Mouse (Mus musculus): ENCODE measurements around the gene Dennd5a.
A peak's percentile ranks its signal among the peaks of the same experiment; 100 is the strongest.
"Not testable (repeated sequence)": the region's sequence is repeated elsewhere in the genome, so short reads cannot be mapped to it uniquely, and the experiment has no call there.

The Dennd5a gene

GRCm38 (mm10) chr7:109959716-109960612 is at the start of gene Dennd5a:
TSS of gene Dennd5a (minus strand) at chr7:109960470.
- DNase-seq = peak; percentile 78

DNA sequence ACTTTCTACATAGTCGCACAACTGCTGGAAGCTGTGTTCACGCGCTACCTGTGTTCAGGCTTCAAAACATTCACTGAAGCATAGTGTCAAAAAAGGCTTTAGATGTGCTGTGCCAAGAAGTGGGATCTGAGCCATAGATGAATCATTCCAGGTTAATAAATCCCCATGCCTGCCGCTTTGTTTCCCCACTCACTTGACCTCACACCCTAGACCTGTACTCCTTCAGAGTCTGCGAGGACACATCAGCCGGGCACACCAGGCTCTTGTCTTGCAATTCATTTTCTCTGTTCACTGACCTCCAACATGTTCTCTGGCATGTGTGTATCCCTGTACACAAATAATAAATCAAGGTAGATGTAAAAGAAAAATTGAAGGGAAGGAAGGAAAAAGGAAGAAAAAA is 48.8 kb upstream of the Dennd5a start:
- no peak for DNase-seq

- DNase-seq = no peak
Measured at GRCm38 (mm10) chr7:110008513-110008912, 48.2 kb upstream of the Dennd5a start.

- no peak for DNase-seq
Measured at GRCm38 (mm10) chr7:110006471-110007195, 46.4 kb upstream of the Dennd5a start.

GRCm38 (mm10) chr7:110005976-110006375 is 45.7 kb upstream of the Dennd5a start:
- DNase-seq = no peak

GRCm38 (mm10) chr7:110002968-110003367 is 42.7 kb upstream of the Dennd5a start:
- peak; percentile 50 for DNase-seq

GRCm38 (mm10) chr7:110002092-110002491 is 41.8 kb upstream of the Dennd5a start:
- no peak for DNase-seq

DNA sequence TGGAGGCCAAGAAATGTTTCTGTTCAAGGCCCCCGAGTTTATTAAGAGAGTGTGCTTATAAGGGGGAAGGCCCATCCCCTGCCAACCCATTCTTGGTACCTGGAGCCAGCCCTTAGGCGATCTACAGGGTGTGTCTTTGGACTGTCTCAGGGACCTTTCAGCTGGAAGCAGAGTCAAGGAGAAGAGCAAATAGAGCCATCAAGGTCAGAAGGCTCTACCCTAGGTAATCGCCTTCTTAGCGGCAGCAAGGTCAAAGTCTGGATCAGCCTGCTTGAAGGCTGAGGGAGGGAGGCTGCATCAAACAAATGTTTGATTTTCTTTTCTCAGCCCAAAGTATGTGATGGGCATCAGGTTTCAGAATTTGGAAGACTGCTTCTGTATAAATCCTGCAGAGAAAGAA is 38.1 kb upstream of the Dennd5a start:
- no peak for DNase-seq

DNA sequence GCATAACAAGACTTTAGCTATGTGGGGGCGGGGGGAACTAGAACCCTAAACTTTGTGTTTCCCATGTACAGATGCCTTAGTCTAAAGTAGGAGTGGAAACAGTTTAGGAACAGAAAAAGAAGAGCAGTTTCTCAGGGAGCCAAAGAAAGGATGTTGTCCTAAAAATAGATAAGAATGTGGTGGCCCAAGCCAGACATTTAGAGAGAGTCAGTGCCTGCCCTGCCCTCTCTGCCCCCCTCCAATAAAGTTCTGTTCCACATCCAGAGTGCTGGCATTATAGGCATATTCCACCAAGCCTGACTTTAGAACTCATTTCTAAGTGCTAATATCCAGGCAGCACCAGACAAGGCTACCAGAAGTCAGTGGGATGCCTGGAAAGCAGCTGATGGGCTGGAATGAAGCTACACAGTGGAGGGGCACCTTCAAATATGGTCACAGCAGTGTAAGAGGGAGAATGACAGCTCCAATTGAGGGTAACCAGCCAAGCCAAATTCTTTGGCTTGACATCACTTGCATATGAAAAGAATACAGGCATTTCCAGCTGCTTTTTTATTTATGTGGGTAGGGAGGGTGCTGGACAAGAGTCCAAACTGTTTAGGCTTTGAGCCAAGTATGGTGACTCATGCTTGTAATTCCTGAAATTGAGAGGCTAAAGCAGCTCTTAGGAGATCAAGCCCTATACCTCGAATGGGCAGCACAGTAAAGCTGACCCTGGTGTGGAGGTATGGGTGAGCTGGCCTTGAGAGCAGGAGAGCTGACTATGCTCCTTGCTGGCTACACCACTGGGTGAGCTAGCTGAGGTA is 33.1 kb upstream of the Dennd5a start:
- DNase-seq = peak; percentile 66

DNA sequence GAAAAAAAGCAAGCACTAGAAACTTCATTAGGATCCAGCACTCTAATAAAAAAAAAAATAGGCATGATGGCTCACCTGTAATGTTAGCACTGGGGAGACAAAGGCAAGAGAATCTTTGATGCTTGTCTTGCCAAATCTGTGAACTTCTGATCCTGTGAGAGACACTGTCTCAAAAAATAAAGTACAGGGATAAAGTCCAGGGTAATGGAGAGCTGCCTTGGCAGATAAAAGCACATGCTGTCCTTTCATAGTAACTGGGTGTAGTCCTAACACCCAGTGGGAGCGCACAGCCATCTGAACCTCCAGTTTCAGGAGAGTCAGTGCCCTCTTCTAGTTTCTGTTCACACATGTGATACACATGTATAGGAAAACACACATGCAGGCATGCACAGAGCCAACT is 31.0 kb upstream of the Dennd5a start:
- DNase-seq = no peak

- DNase-seq = peak; percentile 11
Measured at GRCm38 (mm10) chr7:109986775-109987174, 26.5 kb upstream of the Dennd5a start, which contains the start of gene Tmem41b. TSS of gene Tmem41b (minus strand) at chr7:109986929.

DNA sequence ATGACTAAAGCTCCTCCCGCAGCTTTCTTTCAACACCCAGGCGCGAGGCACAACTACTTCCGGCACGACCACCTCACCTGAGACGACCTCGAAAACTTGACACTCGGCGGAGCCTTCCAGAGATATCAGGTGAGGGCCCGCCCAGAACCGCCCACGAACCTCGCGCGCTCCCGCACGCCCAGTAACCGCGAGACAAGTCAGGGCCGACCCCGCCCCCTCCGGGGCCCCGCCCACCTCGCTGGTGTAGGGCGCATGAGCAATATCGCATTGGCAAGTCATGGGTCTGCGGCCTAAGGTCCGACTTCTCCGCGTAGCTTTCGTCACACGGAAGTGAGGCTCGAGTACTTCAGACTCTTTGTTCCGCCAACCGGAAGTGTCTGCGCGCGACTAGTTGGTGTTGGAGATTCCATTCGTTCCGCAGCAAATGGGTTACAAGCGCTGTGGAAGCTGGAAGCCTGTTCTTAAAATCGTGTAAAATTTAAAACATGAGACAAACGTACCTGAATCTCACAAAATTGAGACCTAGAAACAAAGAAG is 25.9 kb upstream of the Dennd5a start:
- DNase-seq = peak; percentile 99

- DNase-seq = peak; percentile 10
Measured at GRCm38 (mm10) chr7:109985661-109986132, 25.4 kb upstream of the Dennd5a start.

DNA sequence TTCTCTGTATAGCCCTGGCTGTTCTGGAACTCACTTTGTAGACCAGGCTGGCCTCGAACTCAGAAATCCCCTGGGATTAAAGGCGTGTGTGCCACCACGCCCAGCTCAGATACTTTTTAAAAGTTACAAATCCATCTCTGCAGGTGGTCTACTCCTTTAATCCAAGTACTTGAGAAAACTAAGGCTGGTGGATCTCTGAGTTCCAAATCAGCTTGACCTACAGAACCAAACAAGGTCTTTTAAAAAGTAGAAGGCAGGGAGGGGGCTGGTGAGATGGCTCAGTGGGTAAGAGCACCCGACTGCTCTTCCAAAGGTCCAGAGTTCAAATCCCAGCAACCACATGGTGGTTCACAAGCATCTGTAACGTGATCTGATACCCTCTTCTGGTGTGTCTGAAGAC is 24.3 kb upstream of the Dennd5a start:
- DNase-seq = not testable (repeated sequence)

DNA sequence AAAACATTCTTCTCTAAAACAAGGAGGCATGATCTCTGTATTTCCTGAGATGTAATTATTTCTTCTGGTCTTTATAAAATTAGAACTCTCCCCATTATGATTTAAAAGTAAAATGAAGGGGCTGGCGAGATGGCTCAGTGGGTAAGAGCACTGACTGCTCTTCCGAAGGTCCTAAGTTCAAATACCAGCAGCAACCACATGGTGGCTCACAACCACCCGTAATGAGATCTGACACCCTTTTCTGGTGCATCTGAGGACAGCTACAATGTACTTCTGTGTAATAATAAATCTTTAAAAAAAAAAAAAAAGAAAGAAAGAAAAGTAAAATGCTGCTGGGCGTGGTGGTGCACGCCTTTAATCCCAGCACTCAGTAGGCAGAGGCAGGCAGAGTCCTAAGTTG is 16.9 kb upstream of the Dennd5a start:
- not testable (repeated sequence) for DNase-seq

GRCm38 (mm10) chr7:109975966-109976715 is 15.9 kb upstream of the Dennd5a start:
- no peak for DNase-seq

DNA sequence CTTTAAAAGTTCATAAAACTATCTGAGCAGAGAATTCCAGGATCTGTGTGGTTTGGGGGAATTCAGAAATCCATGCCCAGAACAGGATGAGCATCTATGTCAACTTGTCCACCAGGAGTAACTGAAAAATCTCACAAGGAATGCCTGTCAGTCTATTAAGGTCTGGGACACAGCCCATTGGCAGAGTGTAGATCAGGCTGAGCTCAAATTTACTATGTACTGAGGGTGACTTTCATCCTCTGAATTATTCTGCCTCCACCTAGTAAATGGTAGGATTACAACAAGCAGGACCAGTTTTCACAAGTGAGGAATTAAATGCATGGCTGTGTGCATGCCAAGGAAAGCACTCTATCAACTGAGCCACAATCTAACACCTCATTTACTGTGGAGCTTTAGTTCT is 9.3 kb upstream of the Dennd5a start:
- DNase-seq = no peak

GRCm38 (mm10) chr7:109968924-109969450 is 8.7 kb upstream of the Dennd5a start:
- peak; percentile 40 for DNase-seq

- no peak for DNase-seq
Measured at GRCm38 (mm10) chr7:109967805-109968579, 7.7 kb upstream of the Dennd5a start.

DNA sequence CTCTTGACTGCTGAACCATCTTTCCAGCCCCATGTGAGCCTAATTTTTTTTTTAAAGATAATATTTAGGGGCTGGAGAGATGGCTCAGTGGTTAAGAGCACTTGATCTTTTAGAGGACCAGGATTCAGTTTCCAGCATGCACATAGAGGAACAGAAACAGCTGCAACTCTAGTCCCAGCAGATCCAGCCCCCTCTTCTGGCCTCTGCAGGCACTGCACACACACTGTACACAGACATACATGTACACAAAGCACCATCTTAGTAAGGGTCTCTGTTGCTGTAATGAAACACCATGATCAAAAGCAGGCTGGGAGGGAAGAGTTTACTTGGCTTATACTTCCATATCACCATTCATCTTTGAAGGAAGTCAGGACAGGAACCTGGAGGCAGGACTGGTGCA is 5.4 kb upstream of the Dennd5a start:
- no peak for DNase-seq

DNA sequence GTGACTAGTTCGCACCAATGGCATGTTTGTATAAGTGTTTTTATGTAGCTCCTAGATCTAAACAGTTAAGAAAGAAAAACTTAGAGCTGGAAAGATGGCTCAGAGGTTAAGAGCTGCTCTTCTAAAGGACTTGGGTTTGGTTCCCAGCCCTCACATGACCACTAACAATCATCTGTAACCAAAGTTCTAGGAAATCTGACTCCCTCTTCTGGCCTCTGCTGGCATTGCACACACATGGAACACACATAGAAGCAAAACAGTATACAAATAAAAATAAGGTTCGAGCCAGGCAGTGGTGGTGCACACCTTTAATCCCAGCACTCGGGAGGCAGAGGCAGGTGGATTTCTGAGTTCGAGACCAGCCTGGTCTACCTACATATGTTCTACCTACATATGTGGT is 3.4 kb upstream of the Dennd5a start:
- no peak for DNase-seq

Data from lung, postnatal 14 days (tissue).